Mouse (Mus musculus): ENCODE data around the gene Olfr871.
"Not testable (repeated sequence)": the region's sequence is repeated elsewhere in the genome, so short reads cannot be mapped to it uniquely, and the experiment has no call there.

Olfr871 gene

GRCm38 (mm10) chr9:20211907-20212306 lies at the start of gene Olfr871:
Gene Olfr871, plus strand, starts transcription at chr9:20212207.
- no peak for DNase-seq

GRCm38 (mm10) chr9:20173957-20174356 lies 38.0 kb upstream of the Olfr871 start, which contains the start of gene Olfr870:
Gene Olfr870, minus strand, starts transcription at chr9:20174057.
- no peak for DNase-seq

- DNase-seq: no peak
These were observed 32.5 kb upstream of the Olfr871 start for GRCm38 (mm10) chr9:20179463-20179862.

GRCm38 (mm10) chr9:20202131-20202530 lies 9.9 kb upstream of the Olfr871 start:
- DNase-seq: no peak

GRCm38 (mm10) chr9:20203413-20203984 lies 8.5 kb upstream of the Olfr871 start:
- DNase-seq: not testable (repeated sequence)

DNA sequence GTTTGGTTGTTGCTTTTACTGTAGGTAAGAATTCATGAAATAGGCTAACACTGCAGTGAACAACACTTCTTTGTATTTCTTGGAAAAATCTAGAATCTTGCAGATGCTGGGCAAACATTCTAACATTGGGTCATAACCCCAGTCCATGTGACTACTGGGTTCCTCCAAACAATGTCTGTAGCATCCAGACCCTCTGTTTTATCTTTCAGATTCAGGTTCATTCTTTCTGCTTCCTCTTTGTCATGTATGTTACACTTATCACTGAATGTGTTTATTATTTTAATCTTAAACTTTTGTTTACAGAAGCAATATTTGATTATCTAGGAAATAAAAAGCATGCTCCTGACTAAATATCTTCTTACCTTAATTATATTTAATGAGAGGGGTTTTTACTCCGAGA lies 1.2 kb upstream of the Olfr871 start:
- no peak for DNase-seq

DNA sequence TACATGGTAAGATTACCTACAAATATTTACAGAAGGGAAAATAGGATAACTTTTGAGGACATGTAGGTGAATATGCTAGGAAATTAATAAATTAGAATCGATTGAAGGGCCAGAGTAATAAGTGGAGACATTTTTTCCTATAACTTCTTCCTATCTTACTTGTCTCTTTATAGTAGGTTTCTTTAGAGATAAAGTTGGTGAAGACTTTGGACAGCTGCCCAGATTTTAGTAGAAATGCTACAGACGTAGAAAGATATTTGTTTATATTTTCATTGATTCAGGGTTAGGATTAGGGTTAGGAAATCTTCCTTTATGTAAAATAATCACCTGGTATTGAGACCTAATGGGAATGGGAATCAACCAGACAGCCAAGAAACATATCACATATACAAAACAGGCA lies 530 bp upstream of the Olfr871 start:
- DNase-seq: no peak

- no peak for DNase-seq
These were observed 24.8 kb downstream of the Olfr871 start, which contains the start of gene Olfr872 for GRCm38 (mm10) chr9:20236819-20237218. Gene Olfr872, plus strand, starts transcription at chr9:20237119.

DNA sequence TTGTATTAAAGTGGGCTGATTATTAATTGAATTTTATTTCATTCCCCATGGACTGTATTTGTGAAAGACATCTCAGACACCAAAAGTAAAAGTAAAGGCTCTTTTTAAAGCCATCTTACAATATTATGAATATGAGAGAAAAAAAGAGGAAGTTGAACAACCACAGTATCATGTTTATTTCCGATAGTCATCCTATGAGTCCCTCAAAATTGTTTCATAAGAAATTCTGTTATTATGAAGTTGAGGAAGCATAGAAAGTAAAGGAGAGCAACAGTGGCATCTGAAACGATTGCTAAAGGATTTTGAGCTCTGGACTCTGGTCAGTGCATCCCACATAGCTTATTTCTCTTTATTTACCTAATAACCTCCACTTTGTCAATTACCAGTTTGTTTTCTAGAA lies 25.4 kb downstream of the Olfr871 start:
- DNase-seq: no peak

Measured in cerebellum, postnatal 14 days (tissue).